Mouse (Mus musculus) erythroblast, embryonic 14.5 days (primary cell): ENCODE data around the gene Dock1.

Experiments used
- GATA1 ChIP-seq: IDR thresholded peaks from 2 replicates; pipeline ENCODE4 v1.6.1; 2012; ENCODE audit warnings: low read length, inconsistent platforms, mixed read lengths
- TAL1 ChIP-seq: IDR thresholded peaks from 3 replicates; pipeline ENCODE4 v1.6.1; 2012; ENCODE audit warnings: low read length, inconsistent platforms, mixed read lengths

DNA sequence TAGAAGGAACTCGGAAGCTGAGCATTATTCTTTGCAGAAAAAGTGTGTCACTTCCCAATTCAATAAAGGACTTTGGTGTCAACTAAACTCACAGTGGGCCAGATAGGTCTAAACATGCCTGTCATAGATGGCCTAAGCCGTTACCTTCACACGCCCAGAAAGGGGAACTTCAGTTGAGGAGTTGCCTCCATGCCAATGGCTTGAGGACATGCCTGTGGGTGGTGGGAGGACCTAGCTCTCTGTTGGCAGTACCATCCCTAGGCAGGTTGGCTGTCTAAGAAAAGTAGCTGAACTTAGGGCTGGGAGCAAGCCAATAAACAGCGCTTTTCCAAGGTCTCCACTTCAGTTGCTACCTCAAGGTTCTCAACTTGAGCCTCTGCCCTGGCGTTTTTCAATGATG is 53.1 kb downstream of the Dock1 start:
- TF ChIP-seq GATA1 = no peak
- no peak for TF ChIP-seq TAL1
